Mouse (Mus musculus): ENCODE data around the gene Olfr646. TPM values are rescaled to one million over a fixed set of nuclear protein-coding genes. Genes with fewer than 3 reads are reported as not detected.

The Olfr646 gene
- total and polyA plus RNA-seq, 3 experiments = not detected

GRCm38 (mm10) chr7:104071769-104072168 lies 32.9 kb upstream of the Olfr646 start, which contains the start of gene Olfr644:
Gene Olfr644, minus strand, starts transcription at chr7:104071869.
- Histone ChIP-seq H3K79me2 (ENCODE audit: control insufficient read depth, insufficient read depth, low read length, poor library complexity) (no peaks in the 10 kb centered on the region), H3K4me1 (ENCODE audit: control insufficient read depth in 1 of 2, insufficient read depth in 2 of 2, low read length in 2 of 2) (no peaks in the 10 kb centered on the region), H3K9me3 (replicated peaks; ENCODE audit: insufficient read depth, low read length) (no peaks in the 10 kb centered on the region), H3K9ac (ENCODE audit: control insufficient read depth, low read depth, low read length, poor library complexity, severe bottlenecking) (no peak within 1 kb of the TSS), H3K36me3 (ENCODE audit: control insufficient read depth in 1 of 2, insufficient read depth in 2 of 2, low read length in 2 of 2) (no peaks in the 10 kb centered on the region), H3K27ac (ENCODE audit: control insufficient read depth, low read depth, low read length) (no peak within 1 kb of the TSS), H3K27me3 (ENCODE audit: control insufficient read depth in 1 of 2, insufficient read depth in 2 of 2, low read length in 2 of 2) (0 out of 4 replicates have a peak, but pooled peaks cover 0 to 1% of the 10 kb centered on the region in 2 experiments), H3K4me3 (ENCODE audit: control insufficient read depth in 1 of 2, insufficient read depth in 1 of 2, low read depth in 2 of 2, low read length in 2 of 2) (no peak within 1 kb of the TSS)
- no peak for DNase-seq (ENCODE audit: low read depth, low spot score)
- TF ChIP-seq NRF1 (IDR thresholded peaks at IDR 0.05; ENCODE audit: insufficient read depth, low read depth, low read length, poor library complexity, severe bottlenecking) (no peak), MEF2A (IDR thresholded peaks at IDR 0.05; ENCODE audit: extremely low read depth, insufficient replicate concordance, low read depth, low read length, poor library complexity, severe bottlenecking) (no peak), MAZ (IDR thresholded peaks at IDR 0.05; ENCODE audit: low read depth, low read length) (no peak), ELF1 (IDR thresholded peaks at IDR 0.05; ENCODE audit: low read depth, low read length) (no peak), SIN3A (IDR thresholded peaks at IDR 0.05; ENCODE audit: low read length) (no peak), POLR2AphosphoS2 (IDR thresholded peaks at IDR 0.05; ENCODE audit: low read length) (no peak), ZKSCAN1 (IDR thresholded peaks at IDR 0.05; ENCODE audit: low read depth, low read length) (no peak)

DNA sequence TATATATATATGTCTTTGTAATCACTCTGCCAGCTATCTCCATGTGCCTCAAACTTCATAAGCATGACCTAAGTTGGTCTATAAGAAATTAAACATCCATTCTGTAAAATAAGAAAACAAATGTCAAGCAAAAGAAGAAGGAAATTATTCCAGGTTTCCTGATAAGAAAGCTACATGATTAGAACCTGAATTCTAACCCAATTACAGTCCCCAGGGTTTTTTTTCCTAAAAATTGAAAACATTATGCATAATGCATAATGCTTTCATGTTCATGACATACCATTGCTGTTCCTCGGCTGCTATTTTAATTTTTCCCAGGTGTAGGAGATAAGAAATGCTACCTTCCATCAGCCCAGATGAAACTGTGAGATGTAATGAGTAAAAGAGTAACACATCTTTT lies 19.3 kb upstream of the Olfr646 start, which contains the start of gene Olfr645:
Gene Olfr645 (minus strand): TSS at position 101 of the 400 bp plus-strand sequence.
- Histone ChIP-seq H3K9me3 (replicated peaks; ENCODE audit: insufficient read depth, low read length) (no peaks in the 10 kb centered on the region), H3K36me3 (ENCODE audit: control insufficient read depth in 1 of 2, insufficient read depth in 2 of 2, low read length in 2 of 2) (no peaks in the 10 kb centered on the region), H3K27ac (ENCODE audit: control insufficient read depth, low read depth, low read length) (no peak within 1 kb of the TSS), H3K4me1 (ENCODE audit: control insufficient read depth in 1 of 2, insufficient read depth in 2 of 2, low read length in 2 of 2) (no peaks in the 10 kb centered on the region), H3K4me3 (ENCODE audit: control insufficient read depth in 1 of 2, insufficient read depth in 1 of 2, low read depth in 2 of 2, low read length in 2 of 2) (no peak within 1 kb of the TSS), H3K27me3 (ENCODE audit: control insufficient read depth in 1 of 2, insufficient read depth in 2 of 2, low read length in 2 of 2) (peaks cover 0 to 2% of the 10 kb centered on the region in 2 experiments; a peak in 1 of 4 replicates), H3K9ac (ENCODE audit: control insufficient read depth, low read depth, low read length, poor library complexity, severe bottlenecking) (no peak within 1 kb of the TSS), H3K79me2 (ENCODE audit: control insufficient read depth, insufficient read depth, low read length, poor library complexity) (no peaks in the 10 kb centered on the region)
- DNase-seq (ENCODE audit: low read depth, low spot score) = no peak
- TF ChIP-seq JUND (IDR thresholded peaks at IDR 0.05; ENCODE audit: low read depth, low read length) = no peak
- TF ChIP-seq MAZ (IDR thresholded peaks at IDR 0.05; ENCODE audit: low read depth, low read length) = no peak
- TF ChIP-seq SIN3A (IDR thresholded peaks at IDR 0.05; ENCODE audit: low read length) = no peak
- no peak for TF ChIP-seq MXI1 (IDR thresholded peaks at IDR 0.05; ENCODE audit: low read depth, low read length)
- no peak for TF ChIP-seq NELFE (IDR thresholded peaks at IDR 0.05; ENCODE audit: low read depth, low read length)
- TF ChIP-seq KAT2A (conservative IDR thresholded peaks at IDR 0.05; ENCODE audit: low read depth, low read length) = no peak
- no peak for TF ChIP-seq EP300 (IDR thresholded peaks at IDR 0.05; ENCODE audit: low read depth in 1 of 2, low read length in 2 of 2)
- TF ChIP-seq ELF1 (IDR thresholded peaks at IDR 0.05; ENCODE audit: low read depth, low read length) = no peak
- no peak for TF ChIP-seq CTCF (IDR thresholded peaks at IDR 0.05 in 2 of 3, conservative IDR thresholded peaks at IDR 0.05 in 1 of 3; ENCODE audit: control insufficient read depth in 1 of 3, insufficient read depth in 1 of 3, low read depth in 2 of 3, low read length in 3 of 3, poor library complexity in 1 of 3, severe bottlenecking in 1 of 3)
